ENCODE assay signal across 8 mouse cellular contexts in the genomic region with DNA sequence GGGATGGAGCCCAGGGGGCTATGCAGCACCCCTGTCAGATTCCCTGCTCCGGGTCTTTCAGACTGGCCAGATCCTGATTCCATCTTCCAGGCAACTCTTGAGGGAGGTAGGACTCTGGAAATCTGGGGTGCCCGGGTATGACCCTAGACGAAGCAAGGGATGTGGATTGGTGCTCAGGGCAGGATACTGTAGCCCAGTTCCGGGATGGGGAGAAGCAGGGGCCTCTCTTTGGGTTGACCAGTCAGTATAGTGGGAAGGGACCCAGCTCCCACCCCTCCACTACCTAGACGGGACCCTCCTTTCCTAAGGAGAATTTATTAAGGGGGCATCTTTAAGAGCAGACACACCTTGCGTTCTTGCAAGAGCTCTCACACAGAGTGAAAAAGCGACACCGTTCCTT. TPM values are rescaled to one million over a fixed set of nuclear protein-coding genes. Genes with fewer than 3 reads are reported as not detected.
DNase-seq lines count a peak whose midpoint lies in the region; ATAC-seq and TF ChIP-seq lines count a peak whose summit lies in the region.

No protein-coding gene starts in this region.

- 37% methylated on average over 8 of the region's 8 CpGs for WGBS in heart, embryonic 12.5 days
- WGBS in neural tube, embryonic 11.5 days, result 40% methylated on average over 8 of the region's 8 CpGs
- 40% methylated on average over 8 of the region's 8 CpGs for WGBS in limb, embryonic 14.5 days
- WGBS in stomach, postnatal 0 days, result 35% methylated on average over 8 of the region's 8 CpGs

- no peak for TF ChIP-seq POLR2A in limb, embryonic 14.5 days (IDR thresholded peaks at IDR 0.05; ENCODE audit: borderline replicate concordance, extremely low read depth, insufficient read depth, insufficient read length)

- DNase-seq in heart, postnatal 36 days, result no peak
- no peak for DNase-seq in neural tube, embryonic 11.5 days (ENCODE audit: low spot score)
- DNase-seq in neural tube, embryonic 10.5 days (ENCODE audit: extremely low spot score, low spot score), result no peak
- no peak for DNase-seq in limb, embryonic 14.5 days (ENCODE audit: low spot score)
- no peak for DNase-seq in stomach, postnatal 0 days (ENCODE audit: low spot score)
- DNase-seq in thymus, postnatal 10 days (ENCODE audit: low spot score in 2 of 2), result no peak
- DNase-seq in thymus, postnatal 36 days, result no peak

- peaks cover 20% of the 10 kb centered on the region for H3K36me3 ChIP-seq in heart, embryonic 12.5 days
- H3K36me3 ChIP-seq in neural tube, embryonic 11.5 days (ENCODE audit: control insufficient read depth, insufficient read depth, low read length), result no peaks in the 10 kb centered on the region; the same call in 1 of the 2 replicates
- 0 out of 2 replicates have a peak, but pooled peaks cover 7% of the 10 kb centered on the region for H3K36me3 ChIP-seq in limb, embryonic 14.5 days (ENCODE audit: control insufficient read depth, insufficient read depth, low read length)
- no peaks in the 10 kb centered on the region for H3K36me3 ChIP-seq in stomach, postnatal 0 days (ENCODE audit: control insufficient read depth, insufficient read depth, low read length)

- H3K9me3 ChIP-seq in heart, embryonic 12.5 days (replicated peaks), result no peaks in the 10 kb centered on the region
- H3K9me3 ChIP-seq in neural tube, embryonic 11.5 days (ENCODE audit: control insufficient read depth, low read length), result no peaks in the 10 kb centered on the region
- no peaks in the 10 kb centered on the region for H3K9me3 ChIP-seq in limb, embryonic 14.5 days (ENCODE audit: control insufficient read depth, low read length)
- H3K9me3 ChIP-seq in stomach, postnatal 0 days (ENCODE audit: control insufficient read depth, low read length), result no peaks in the 10 kb centered on the region

- peak overlapping the region; percentile 21; the same call in 1 of the 2 replicates for H3K4me3 ChIP-seq in heart, embryonic 12.5 days
- peak overlapping the region; percentile 12; the same call in 1 of the 2 replicates for H3K4me3 ChIP-seq in neural tube, embryonic 11.5 days (ENCODE audit: low read depth, low read length)
- 0 out of 2 replicates have a peak overlapping the region, but pooled peaks have one; percentile 8 for H3K4me3 ChIP-seq in limb, embryonic 14.5 days (replicated peaks; ENCODE audit: low read length)
- H3K4me3 ChIP-seq in stomach, postnatal 0 days (ENCODE audit: low read depth, low read length), result 0 out of 2 replicates have a peak overlapping the region, but pooled peaks have one; percentile 10

- no peak overlapping the region for H3K27ac ChIP-seq in heart, embryonic 12.5 days (ENCODE audit: poor library complexity, severe bottlenecking)
- 0 out of 2 replicates have a peak overlapping the region, but pooled peaks have one; percentile 56 for H3K27ac ChIP-seq in neural tube, embryonic 11.5 days (ENCODE audit: low read depth, low read length)
- no peak overlapping the region for H3K27ac ChIP-seq in limb, embryonic 14.5 days (replicated peaks; ENCODE audit: low read depth, low read length)
- H3K27ac ChIP-seq in stomach, postnatal 0 days (replicated peaks), result no peak overlapping the region

- ATAC-seq in heart, embryonic 12.5 days (ENCODE audit: insufficient number of reproducible peaks, low FRiP score), result peak; percentile 29; the same call in 1 of the 2 replicates
- no peak; the same call in 1 of the 2 replicates for ATAC-seq in neural tube, embryonic 11.5 days (ENCODE audit: insufficient read depth, low FRiP score, low TSS enrichment)
- no peak for ATAC-seq in limb, embryonic 14.5 days (ENCODE audit: low FRiP score, low read depth)
- ATAC-seq in stomach, postnatal 0 days (ENCODE audit: low FRiP score, low TSS enrichment), result no peak

- TF ChIP-seq EP300 in stomach, postnatal 0 days (optimal IDR thresholded peaks at IDR 0.05), result no peak

- intact Hi-C loops in heart, postnatal 36 days (cut with DNase I), result loop anchor here (10.0 kb wide), 1 partner anchor 235 kb away; a partner anchor contains a TSS

- H3K9ac ChIP-seq in heart, embryonic 12.5 days, result no peak overlapping the region
- H3K9ac ChIP-seq in neural tube, embryonic 11.5 days (ENCODE audit: low read length), result peak overlapping the region; percentile 18; the same call in 1 of the 2 replicates
- H3K9ac ChIP-seq in limb, embryonic 14.5 days (ENCODE audit: low read depth, low read length, severe bottlenecking), result peak overlapping the region; percentile 40
- H3K9ac ChIP-seq in stomach, postnatal 0 days (ENCODE audit: low read length), result no peak overlapping the region; the same call in 1 of the 2 replicates

- peaks cover 22% of the 10 kb centered on the region for H3K4me1 ChIP-seq in heart, embryonic 12.5 days (replicated peaks)
- no peaks in the 10 kb centered on the region for H3K4me1 ChIP-seq in neural tube, embryonic 11.5 days (ENCODE audit: control insufficient read depth, insufficient read depth, low read length)
- 0 out of 2 replicates have a peak, but pooled peaks cover 3% of the 10 kb centered on the region for H3K4me1 ChIP-seq in limb, embryonic 14.5 days (ENCODE audit: control insufficient read depth, insufficient read depth, low read length)
- H3K4me1 ChIP-seq in stomach, postnatal 0 days (replicated peaks; ENCODE audit: control insufficient read depth, insufficient read depth), result no peaks in the 10 kb centered on the region

- TF ChIP-seq CTCF in stomach, postnatal 0 days (IDR thresholded peaks at IDR 0.05; ENCODE audit: low read depth), result no peak

- peak overlapping the region; percentile 64 for H3K4me2 ChIP-seq in heart, embryonic 12.5 days
- peak overlapping the region; percentile 36 for H3K4me2 ChIP-seq in neural tube, embryonic 11.5 days (ENCODE audit: low read depth)
- peak overlapping the region; percentile 37 for H3K4me2 ChIP-seq in limb, embryonic 14.5 days (replicated peaks; ENCODE audit: low read depth, low read length, severe bottlenecking)
- H3K4me2 ChIP-seq in stomach, postnatal 0 days (replicated peaks; ENCODE audit: low read depth), result peak overlapping the region; percentile 40

- peaks cover 41% of the 10 kb centered on the region for H3K27me3 ChIP-seq in heart, embryonic 12.5 days (replicated peaks)
- H3K27me3 ChIP-seq in neural tube, embryonic 11.5 days (ENCODE audit: control insufficient read depth, insufficient read depth, low read length), result no peaks in the 10 kb centered on the region
- no peaks in the 10 kb centered on the region for H3K27me3 ChIP-seq in limb, embryonic 14.5 days (ENCODE audit: control insufficient read depth, insufficient read depth, low read length)
- H3K27me3 ChIP-seq in stomach, postnatal 0 days (ENCODE audit: control insufficient read depth, insufficient read depth, low read length), result no peaks in the 10 kb centered on the region

RNA-seq across cellular contexts. Expression of a gene that starts 0.6 kb away (rescaled TPM):
- 0.43 and 0.59 TPM in 2 replicates for polyA plus RNA-seq in heart, embryonic 12.5 days (2016; fragmentation: Nextera tagmentation; extraction: Ambion mirVana)
- not detected for total RNA-seq in heart, postnatal 36 days (2021)
- 7.0 and 8.0 TPM in 2 replicates for polyA plus RNA-seq in neural tube, embryonic 11.5 days (2014; fragmentation: Nextera tagmentation; extraction: Ambion mirVana)
- 11.6 and 13.2 TPM in 2 replicates for polyA plus RNA-seq in limb, embryonic 14.5 days (2012; rRNA removed)
- polyA plus RNA-seq in limb, embryonic 14.5 days (2014; fragmentation: Nextera tagmentation; extraction: Ambion mirVana), result 5.6 and 6.9 TPM in 2 replicates
- 21.4 and 28.1 TPM in 2 replicates for polyA plus RNA-seq in stomach, postnatal 0 days (2015; fragmentation: Nextera tagmentation; extraction: Ambion mirVana)

RNA-seq across cellular contexts. Expression of a gene that starts 37.3 kb away (rescaled TPM):
- polyA plus RNA-seq in heart, embryonic 12.5 days (2016; fragmentation: Nextera tagmentation; extraction: Ambion mirVana), result 4.7 and 5.1 TPM in 2 replicates
- total RNA-seq in heart, postnatal 36 days (2021), result 1 to 10 TPM; 3.0 to 3.4 TPM
- polyA plus RNA-seq in neural tube, embryonic 11.5 days (2014; fragmentation: Nextera tagmentation; extraction: Ambion mirVana), result 4.8 and 5.1 TPM in 2 replicates
- polyA plus RNA-seq in limb, embryonic 14.5 days (2012; rRNA removed), result 24.9 and 27.5 TPM in 2 replicates
- 4.2 and 5.1 TPM in 2 replicates for polyA plus RNA-seq in limb, embryonic 14.5 days (2014; fragmentation: Nextera tagmentation; extraction: Ambion mirVana)
- polyA plus RNA-seq in stomach, postnatal 0 days (2015; fragmentation: Nextera tagmentation; extraction: Ambion mirVana), result 3.0 and 3.2 TPM in 2 replicates

Comparison
In these comparisons a context has a peak if more than half of its experiments do, and no peak if none do; other contexts are left out.
1. H3K9ac ChIP-seq: peak in neural tube, embryonic 11.5 days (single experiment) and limb, embryonic 14.5 days (single experiment); none in heart, embryonic 12.5 days (single experiment) and stomach, postnatal 0 days (single experiment).
2. Peak in every context shown above with its lines, with median percentiles within 50 percentile points of each other: H3K4me2 ChIP-seq and H3K4me3 ChIP-seq.